Mouse (Mus musculus) heart, embryonic 16.5 days (tissue): ENCODE measurements around the gene Nmt1. TPM values are rescaled to one million over a fixed set of nuclear protein-coding genes. Genes with fewer than 3 reads are reported as not detected.

Experiments
- microRNA-seq: library from miRNA; unstranded; fragments of <30 nt; microRNA quantifications from one replicate; pipeline ENCODE4, GENCODE M21; 2017
- polyA plus RNA-seq: library from polyadenylated mRNA; unstranded; fragments of >200 nt; fragmentation: Nextera tagmentation; extraction: Ambion mirVana; gene quantifications from 2 replicates; pipeline ENCODE4 v1.2.1, GENCODE M21; 2015

Nmt1 gene
- polyA plus RNA-seq, 1 experiment from 2014 or later, result 39.1 TPM

Small RNA genes lying within 50 kb of the gene (microRNA-seq; reads per million reads assigned to microRNA genes)
- not detected for gene Mir6931

Other genes with a start within 250 kb of the Nmt1 start
- gene Gjc1, start 208.5 kb upstream of the Nmt1 start, polyA plus RNA-seq, result 45.5 and 46.3 TPM in 2 replicates
- 6.4 and 9.9 TPM in 2 replicates for gene Higd1b, start 192.3 kb upstream of the Nmt1 start, polyA plus RNA-seq
- gene Eftud2, start 147.2 kb upstream of the Nmt1 start, polyA plus RNA-seq, result 114 and 115 TPM in 2 replicates
- gene Ccdc103, start 147.0 kb upstream of the Nmt1 start, polyA plus RNA-seq, result 0.64 and 0.77 TPM in 2 replicates
- 0.09 TPM in 1 of 2 replicates, not detected in the other for gene Fam187a, start 143.0 kb upstream of the Nmt1 start, polyA plus RNA-seq
- 0.26 and 0.30 TPM in 2 replicates for gene Gfap, start 127.3 kb upstream of the Nmt1 start, polyA plus RNA-seq
- 6.6 and 7.6 TPM in 2 replicates for gene Kif18b, start 103.1 kb upstream of the Nmt1 start, polyA plus RNA-seq
- 0.32 and 0.39 TPM in 2 replicates for gene C1ql1, start 81.5 kb upstream of the Nmt1 start, polyA plus RNA-seq
- gene Dcakd, start 143 bp downstream of the Nmt1 start, polyA plus RNA-seq, result 66.9 and 77.5 TPM in 2 replicates
- 13.6 and 17.0 TPM in 2 replicates for gene Plcd3, start 73.5 kb downstream of the Nmt1 start, polyA plus RNA-seq
- gene Acbd4, start 73.5 kb downstream of the Nmt1 start, polyA plus RNA-seq, result 21.5 and 21.8 TPM in 2 replicates
- gene Hexim1, start 88.0 kb downstream of the Nmt1 start, polyA plus RNA-seq, result 2.9 TPM in 2 replicates
- 6.1 and 7.4 TPM in 2 replicates for gene Hexim2, start 104.2 kb downstream of the Nmt1 start, polyA plus RNA-seq
- gene Fmnl1, start 142.9 kb downstream of the Nmt1 start, polyA plus RNA-seq, result 4.0 and 7.6 TPM in 2 replicates
- 0.17 and 0.25 TPM in 2 replicates for gene 1700023F06Rik, start 180.4 kb downstream of the Nmt1 start, polyA plus RNA-seq
- not detected in 2 replicates for gene Spata32, start 190.2 kb downstream of the Nmt1 start, polyA plus RNA-seq
- gene Map3k14, start 239.3 kb downstream of the Nmt1 start, polyA plus RNA-seq, result 3.0 and 4.8 TPM in 2 replicates